Comparison of ENCODE assay signal across 25 mouse cellular contexts in genomic region chr2:178516941-178517340, GRCm38 (mm10).
DNase-seq lines count a peak whose midpoint lies in the region; TF ChIP-seq lines count a peak whose summit lies in the region.
"Had no signal": no experiment of that assay in that cellular context is flagged by ENCODE, and none has a peak within 500 bp of the region (broad histone marks: within the 10 kb centered on the region; RNA-seq: fewer than 3 reads in every experiment).

No protein-coding gene starts in this region.

- no peak overlapping the region for H3K9ac ChIP-seq in heart, adult 2 months (ENCODE audit: low read depth, low read length)
- H3K9ac ChIP-seq: embryonic facial prominence, embryonic 12.5 days; embryonic facial prominence, embryonic 15.5 days; forebrain, postnatal 0 days; heart, embryonic 12.5 days; heart, embryonic 15.5 days; hindbrain, embryonic 13.5 days had no signal

- 51% methylated on average over 9 of the region's 9 CpGs for WGBS in bone marrow, adult 2 months
- 71% methylated on average over 9 of the region's 9 CpGs for WGBS in heart, adult 2 months

- no peak for TF ChIP-seq CTCF in bone marrow, adult 2 months (IDR thresholded peaks at IDR 0.05; ENCODE audit: control insufficient read depth, insufficient read depth, low read length)
- no peak for TF ChIP-seq CTCF in heart, adult 2 months (IDR thresholded peaks at IDR 0.05)

- intact Hi-C loops in heart, adult 2 months (cut with DNase I): no loop called here

- no peak for TF ChIP-seq POLR2A in bone marrow, adult 2 months (IDR thresholded peaks at IDR 0.05; ENCODE audit: borderline replicate concordance, control insufficient read depth, low read depth, low read length)
- no peak for TF ChIP-seq POLR2A in heart, adult 2 months (IDR thresholded peaks at IDR 0.05; ENCODE audit: insufficient read depth, low read depth, low read length)

- no peak overlapping the region for H3K4me3 ChIP-seq in bone marrow, adult 2 months (replicated peaks; ENCODE audit: control insufficient read depth, low read depth, low read length)
- H3K4me3 ChIP-seq in heart, adult 2 months: no peak overlapping the region
- H3K4me3 ChIP-seq: embryonic facial prominence, embryonic 12.5 days; embryonic facial prominence, embryonic 15.5 days; gastrocnemius, adult 2 months; heart, embryonic 12.5 days; heart, embryonic 15.5 days; hindbrain, embryonic 10.5 days; hindbrain, embryonic 13.5 days had no signal

- peak overlapping the region; percentile 57; the same call in 1 of the 2 replicates for H3K27ac ChIP-seq in bone marrow, adult 2 months (ENCODE audit: control insufficient read depth, insufficient read depth, low read depth, low read length, poor library complexity)
- H3K27ac ChIP-seq in heart, adult 2 months: no peak overlapping the region
- H3K27ac ChIP-seq: embryonic facial prominence, embryonic 12.5 days; embryonic facial prominence, embryonic 15.5 days; gastrocnemius, adult 2 months; heart, embryonic 15.5 days; hindbrain, embryonic 10.5 days; hindbrain, embryonic 13.5 days had no signal

- DNase-seq in spleen, postnatal 36 days (ENCODE audit: low spot score in 2 of 2): peak; percentile 14 to 20
- DNase-seq in spleen, postnatal 4 days (ENCODE audit: low spot score in 2 of 2): no peak
- DNase-seq in natural killer cell, adult 2 months (ENCODE audit: low spot score in 2 of 2): peak; percentile 48 to 62
- no peak for DNase-seq in left cerebral cortex, adult 8-10 months (ENCODE audit: low spot score in 2 of 2)
- DNase-seq in heart, adult 2 months: no peak
- no peak for DNase-seq in thymus, postnatal 36 days
- DNase-seq: adrenal gland, postnatal 10 days; adrenal gland, postnatal 36 days; cerebellum, adult 11 months; cerebellum, adult 9-11 months; cerebellum, postnatal 25 days; forebrain, postnatal 0 days; gastrocnemius, adult 2 months; gastrocnemius, postnatal 14 days; heart, adult 11 months; heart, postnatal 10 days; heart, postnatal 36 days had no signal

- H3K79me2 ChIP-seq in heart, adult 2 months (replicated peaks; ENCODE audit: control insufficient read depth, insufficient read depth, low read length): no peaks in the 10 kb centered on the region

- no peaks in the 10 kb centered on the region for H3K36me3 ChIP-seq in heart, adult 2 months (ENCODE audit: control insufficient read depth, insufficient read depth, low read length)
- H3K36me3 ChIP-seq: embryonic facial prominence, embryonic 12.5 days; embryonic facial prominence, embryonic 15.5 days; G1E; heart, embryonic 12.5 days; heart, embryonic 15.5 days; hindbrain, embryonic 10.5 days; hindbrain, embryonic 13.5 days had no signal

- peaks cover 7% of the 10 kb centered on the region for H3K4me1 ChIP-seq in bone marrow, adult 2 months (ENCODE audit: control insufficient read depth, insufficient read depth, low read length)
- H3K4me1 ChIP-seq in heart, adult 2 months (ENCODE audit: control insufficient read depth, insufficient read depth, low read length): no peaks in the 10 kb centered on the region

- H3K27me3 ChIP-seq in heart, adult 2 months (ENCODE audit: control insufficient read depth, insufficient read depth, low read length): no peaks in the 10 kb centered on the region
- H3K27me3 ChIP-seq: heart, embryonic 12.5 days; heart, embryonic 15.5 days; hindbrain, embryonic 13.5 days had no signal

- no peak for TF ChIP-seq EP300 in heart, adult 2 months (IDR thresholded peaks at IDR 0.05; ENCODE audit: insufficient read depth, low read depth, low read length)

Comparison
In these comparisons a context has a peak if more than half of its experiments do, and no peak if none do; other contexts are left out.
1. DNase-seq: peak in spleen, postnatal 36 days (2 of 2) and natural killer cell, adult 2 months (2 of 2); none in spleen, postnatal 4 days (0 of 2), left cerebral cortex, adult 8-10 months (0 of 2), heart, adult 2 months (0 of 2) and thymus, postnatal 36 days (0 of 2).